Mouse (Mus musculus) neural tube, embryonic 14.5 days (tissue): ENCODE data around the gene Agbl5. TPM values are rescaled to one million over a fixed set of nuclear protein-coding genes. Genes with fewer than 3 reads are reported as not detected.

Experiments
- polyA plus RNA-seq: library from polyadenylated mRNA; unstranded; fragments of >200 nt; fragmentation: Nextera tagmentation; extraction: Ambion mirVana; gene quantifications from 2 replicates; pipeline ENCODE4 v1.2.1, GENCODE M21; 2014

Agbl5 gene
- polyA plus RNA-seq, 1 experiment from 2014 or later = 27.7 TPM

Other genes starting within 250 kb of the Agbl5 start
- gene Slc35f6, start 240.8 kb upstream of the Agbl5 start, polyA plus RNA-seq = 33.1 and 37.1 TPM in 2 replicates
- 23.7 and 29.3 TPM in 2 replicates for gene Cenpa, start 221.9 kb upstream of the Agbl5 start, polyA plus RNA-seq
- gene Dpysl5, start 177.1 kb upstream of the Agbl5 start, polyA plus RNA-seq = 178 and 203 TPM in 2 replicates
- 129 and 140 TPM in 2 replicates for gene Mapre3, start 74.1 kb upstream of the Agbl5 start, polyA plus RNA-seq
- 48.6 and 53.7 TPM in 2 replicates for gene Tmem214, start 20.7 kb upstream of the Agbl5 start, polyA plus RNA-seq
- 234 TPM in 2 replicates for gene Ost4, start 19.1 kb downstream of the Agbl5 start, polyA plus RNA-seq
- 3.5 and 22.9 TPM in 2 replicates for gene Emilin1, start 24.7 kb downstream of the Agbl5 start, polyA plus RNA-seq
- 8.3 and 10.4 TPM in 2 replicates for gene Khk, start 32.7 kb downstream of the Agbl5 start, polyA plus RNA-seq
- gene Cgref1, start 56.9 kb downstream of the Agbl5 start, polyA plus RNA-seq = 60.9 and 76.4 TPM in 2 replicates
- gene Preb, start 71.7 kb downstream of the Agbl5 start, polyA plus RNA-seq = 72.4 and 80.0 TPM in 2 replicates
- not detected in 2 replicates for gene Tcf23, start 80.0 kb downstream of the Agbl5 start, polyA plus RNA-seq
- gene Atraid, start 159.6 kb downstream of the Agbl5 start, polyA plus RNA-seq = 186 and 189 TPM in 2 replicates
- gene Slc5a6, start 160.2 kb downstream of the Agbl5 start, polyA plus RNA-seq = 15.1 and 15.6 TPM in 2 replicates
- 10.4 and 10.6 TPM in 2 replicates for gene Cad, start 166.1 kb downstream of the Agbl5 start, polyA plus RNA-seq
- not detected in 2 replicates for gene Dnajc5g, start 217.6 kb downstream of the Agbl5 start, polyA plus RNA-seq
- 39.8 and 48.3 TPM in 2 replicates for gene Slc30a3, start 219.5 kb downstream of the Agbl5 start, polyA plus RNA-seq
- not detected in 2 replicates for gene Trim54, start 228.0 kb downstream of the Agbl5 start, polyA plus RNA-seq